In the genomic region with DNA sequence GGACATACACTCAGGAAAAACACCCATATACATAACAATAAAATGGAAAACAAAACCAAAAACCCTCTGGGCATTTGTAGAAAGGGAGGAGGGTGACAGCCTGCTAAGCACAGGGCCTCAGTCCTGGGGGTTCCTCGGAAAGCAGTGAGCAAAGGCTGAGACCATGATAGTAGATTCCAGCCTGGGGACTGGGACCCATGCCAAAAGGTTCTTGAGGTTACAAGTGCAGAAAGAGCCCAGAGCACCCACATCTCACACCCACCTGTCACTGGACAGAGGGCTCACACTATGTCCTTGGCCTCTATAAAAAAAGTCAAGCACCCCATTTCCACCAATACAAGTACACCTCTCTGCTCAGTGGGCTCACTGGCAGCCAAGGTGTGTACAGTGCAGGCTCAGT, we compare ENCODE assay signal across 19 mouse cellular contexts. TPM values are rescaled to one million over a fixed set of nuclear protein-coding genes. Genes with fewer than 3 reads are reported as not detected.
DNase-seq lines count a peak whose midpoint lies in the region; ATAC-seq and TF ChIP-seq lines count a peak whose summit lies in the region.
"Had no signal": no experiment of that assay in that cellular context is flagged by ENCODE, and none has a peak within 500 bp of the region (broad histone marks: within the 10 kb centered on the region; RNA-seq: fewer than 3 reads in every experiment).

No protein-coding gene starts in this region.

- intact Hi-C loops in heart, adult 2 months (cut with DNase I) = no loop called here
- intact Hi-C loops in heart, postnatal 14 days (cut with DNase I) = no loop called here

- no peak overlapping the region for H3K4me2 ChIP-seq in heart, embryonic 14.5 days (ENCODE audit: low read length)
- H3K4me2 ChIP-seq: embryonic facial prominence, embryonic 12.5 days; forebrain, embryonic 15.5 days; hindbrain, embryonic 15.5 days had no signal

- H3K27ac ChIP-seq in heart, embryonic 14.5 days (replicated peaks in 1 of 2; ENCODE audit: control insufficient read depth in 1 of 2, insufficient read depth in 1 of 2, low read depth in 2 of 2, low read length in 2 of 2) = peak overlapping the region; percentile 3 to 77; a peak in 2 of 4 replicates
- H3K27ac ChIP-seq in heart, adult 2 months = no peak overlapping the region
- H3K27ac ChIP-seq in MEL (ENCODE audit: control insufficient read depth, low read depth, low read length) = no peak overlapping the region
- H3K27ac ChIP-seq: embryonic facial prominence, embryonic 12.5 days; forebrain, embryonic 15.5 days; hindbrain, embryonic 15.5 days had no signal

- WGBS in heart, embryonic 14.5 days = 11% methylated on average over 1 of the region's 1 CpGs
- 50% methylated on average over 1 of the region's 1 CpGs for WGBS in heart, adult 2 months

- no peaks in the 10 kb centered on the region for H3K27me3 ChIP-seq in heart, embryonic 14.5 days (ENCODE audit: control insufficient read depth, insufficient read depth, low read length)
- H3K27me3 ChIP-seq in heart, adult 2 months (ENCODE audit: control insufficient read depth, insufficient read depth, low read length) = no peaks in the 10 kb centered on the region
- H3K27me3 ChIP-seq in MEL (ENCODE audit: control insufficient read depth in 1 of 2, insufficient read depth in 2 of 2, low read length in 2 of 2) = no peaks in the 10 kb centered on the region
- H3K27me3 ChIP-seq: embryonic facial prominence, embryonic 12.5 days; forebrain, embryonic 15.5 days; hindbrain, embryonic 15.5 days; Patski had no signal

- TF ChIP-seq CTCF in heart, adult 2 months (IDR thresholded peaks at IDR 0.05) = no peak
- no peak for TF ChIP-seq CTCF in MEL (IDR thresholded peaks at IDR 0.05 in 2 of 3, conservative IDR thresholded peaks at IDR 0.05 in 1 of 3; ENCODE audit: control insufficient read depth in 1 of 3, insufficient read depth in 1 of 3, low read depth in 2 of 3, low read length in 3 of 3, poor library complexity in 1 of 3, severe bottlenecking in 1 of 3)

- TF ChIP-seq RAD21 in MEL (IDR thresholded peaks at IDR 0.05; ENCODE audit: low read depth, low read length) = no peak

- H3K9ac ChIP-seq in heart, embryonic 14.5 days (ENCODE audit: low read length) = no peak overlapping the region
- H3K9ac ChIP-seq in heart, adult 2 months (ENCODE audit: low read depth, low read length) = no peak overlapping the region
- no peak overlapping the region for H3K9ac ChIP-seq in MEL (ENCODE audit: control insufficient read depth, low read depth, low read length, poor library complexity, severe bottlenecking)
- H3K9ac ChIP-seq: embryonic facial prominence, embryonic 12.5 days; forebrain, embryonic 15.5 days; hindbrain, embryonic 15.5 days had no signal

- peaks cover 4 to 19% of the 10 kb centered on the region in 2 experiments; a peak in 3 of 4 replicates for H3K4me1 ChIP-seq in heart, embryonic 14.5 days (ENCODE audit: control insufficient read depth in 2 of 2, insufficient read depth in 2 of 2, low read length in 2 of 2)
- H3K4me1 ChIP-seq in heart, adult 2 months (ENCODE audit: control insufficient read depth, insufficient read depth, low read length) = peaks cover 2% of the 10 kb centered on the region; the same call in 1 of the 2 replicates
- no peaks in the 10 kb centered on the region for H3K4me1 ChIP-seq in MEL (ENCODE audit: control insufficient read depth in 1 of 2, insufficient read depth in 2 of 2, low read length in 2 of 2)
- H3K4me1 ChIP-seq: embryonic facial prominence, embryonic 12.5 days; forebrain, embryonic 15.5 days; hindbrain, embryonic 15.5 days had no signal

- H3K9me3 ChIP-seq in heart, embryonic 14.5 days (ENCODE audit: control insufficient read depth, low read length) = no peaks in the 10 kb centered on the region
- no peaks in the 10 kb centered on the region for H3K9me3 ChIP-seq in MEL (replicated peaks; ENCODE audit: insufficient read depth, low read length)
- H3K9me3 ChIP-seq: embryonic facial prominence, embryonic 12.5 days; forebrain, embryonic 15.5 days; hindbrain, embryonic 15.5 days had no signal

- peak; percentile 21 for DNase-seq in adrenal gland, postnatal 25 days
- DNase-seq in adrenal gland, postnatal 36 days = no peak
- no peak for DNase-seq in heart, adult 2 months
- DNase-seq in heart, postnatal 4 days = peak; percentile 50
- DNase-seq in heart, postnatal 14 days = no peak
- DNase-seq in MEL (ENCODE audit: low read depth, low spot score) = peak; percentile 34
- no peak for DNase-seq in ovary, adult 18-20 months (ENCODE audit: low spot score)
- DNase-seq: cerebellum, adult 11-12 months; cerebellum, adult 9-10 months; gastrocnemius, postnatal 36 days; heart, adult 18-20 months; kidney, adult 8-10 months had no signal

- TF ChIP-seq EP300 in heart, adult 2 months (IDR thresholded peaks at IDR 0.05; ENCODE audit: insufficient read depth, low read depth, low read length) = no peak
- TF ChIP-seq EP300 in MEL (IDR thresholded peaks at IDR 0.05; ENCODE audit: low read depth in 1 of 2, low read length in 2 of 2) = no peak

- H3K4me3 ChIP-seq in heart, embryonic 14.5 days (ENCODE audit: control insufficient read depth in 1 of 2, insufficient read depth in 1 of 2, low read depth in 1 of 2, low read length in 2 of 2) = no peak overlapping the region
- no peak overlapping the region for H3K4me3 ChIP-seq in heart, adult 2 months
- no peak overlapping the region for H3K4me3 ChIP-seq in MEL (ENCODE audit: control insufficient read depth in 1 of 2, insufficient read depth in 1 of 2, low read depth in 2 of 2, low read length in 2 of 2)
- H3K4me3 ChIP-seq: embryonic facial prominence, embryonic 12.5 days; forebrain, embryonic 15.5 days; hindbrain, embryonic 15.5 days had no signal

- ATAC-seq in heart, embryonic 14.5 days (ENCODE audit: insufficient number of reproducible peaks, insufficient read depth, low FRiP score, low read depth) = peak; percentile 63
- ATAC-seq: activated CD4-positive, CD25-positive, alpha-beta regulatory T cell, adult 4 months; forebrain, embryonic 15.5 days; intestine, embryonic 16.5 days; Patski had no signal

- no peaks in the 10 kb centered on the region for H3K79me2 ChIP-seq in heart, adult 2 months (replicated peaks; ENCODE audit: control insufficient read depth, insufficient read depth, low read length)
- H3K79me2 ChIP-seq in MEL (ENCODE audit: control insufficient read depth, insufficient read depth, low read length, poor library complexity) = 0 out of 2 replicates have a peak, but pooled peaks cover 2% of the 10 kb centered on the region

- H3K36me3 ChIP-seq in heart, embryonic 14.5 days (ENCODE audit: control insufficient read depth, insufficient read depth, low read length) = peaks cover 12% of the 10 kb centered on the region
- peaks cover 4% of the 10 kb centered on the region for H3K36me3 ChIP-seq in heart, adult 2 months (ENCODE audit: control insufficient read depth, insufficient read depth, low read length)
- peaks cover 0 to 4% of the 10 kb centered on the region in 2 experiments; a peak in 2 of 4 replicates for H3K36me3 ChIP-seq in MEL (ENCODE audit: control insufficient read depth in 1 of 2, insufficient read depth in 2 of 2, low read length in 2 of 2)
- H3K36me3 ChIP-seq: embryonic facial prominence, embryonic 12.5 days had no signal

- TF ChIP-seq POLR2A in heart, adult 2 months (IDR thresholded peaks at IDR 0.05; ENCODE audit: insufficient read depth, low read depth, low read length) = no peak
- TF ChIP-seq POLR2A in MEL (IDR thresholded peaks at IDR 0.05; ENCODE audit: control insufficient read depth in 1 of 2, insufficient read depth in 1 of 2, low read depth in 1 of 2, low read length in 2 of 2, poor library complexity in 1 of 2) = no peak

TF ChIP-seq in MEL, 35 proteins besides CTCF, POLR2A, EP300 and RAD21 (continues in another document):
- TF ChIP-seq RCOR1 (IDR thresholded peaks at IDR 0.05; ENCODE audit: low read depth, low read length) (no peak), MXI1 (IDR thresholded peaks at IDR 0.05; ENCODE audit: low read depth, low read length) (no peak), MAFK (IDR thresholded peaks at IDR 0.05; ENCODE audit: borderline replicate concordance, low read depth, low read length) (no peak), USF2 (IDR thresholded peaks at IDR 0.05; ENCODE audit: borderline replicate concordance in 1 of 2, insufficient read depth in 1 of 2, low read depth in 1 of 2, low read length in 2 of 2) (no peak), MEF2A (IDR thresholded peaks at IDR 0.05; ENCODE audit: extremely low read depth, insufficient replicate concordance, low read depth, low read length, poor library complexity, severe bottlenecking) (no peak)

RNA-seq across cellular contexts. Expression of a gene that starts 19.4 kb away (rescaled TPM):
- 39.4 and 57.3 TPM in 2 replicates for total RNA-seq in adrenal gland, postnatal 25 days (2021)
- 10 to 100 TPM; 31.9 to 43.7 TPM for total RNA-seq in adrenal gland, postnatal 36 days (2021)
- 65.0 and 67.9 TPM in 2 replicates for polyA plus RNA-seq in heart, embryonic 14.5 days (2014; fragmentation: Nextera tagmentation; extraction: Ambion mirVana)
- total RNA-seq in heart, adult 2 months (2021) = 100 to 1,000 TPM; 173 to 181 TPM
- polyA plus RNA-seq in heart, adult 2 months (2012; rRNA removed) = 283 and 382 TPM in 2 replicates
- total RNA-seq in heart, postnatal 4 days (2021) = 10 to 100 TPM; 47.0 to 48.8 TPM
- total RNA-seq in heart, postnatal 14 days (2021) = 10 to 100 TPM; 91.6 to 98.4 TPM
- 38.0 and 55.9 TPM in 2 replicates for total RNA-seq in MEL (2012; rRNA removed)
- polyA plus RNA-seq in MEL (2012; ENCODE audit: insufficient read depth in 1 of 2, insufficient read length in 2 of 2, low read depth in 1 of 2, low replicate concordance in 2 of 2, missing spikeins in 1 of 2) = 10 to 100 TPM in 1 of 2 experiments, not detected in 1; 98.3 TPM

RNA-seq across cellular contexts. Expression of a gene that starts 19.5 kb away (rescaled TPM):
- 30.3 and 48.1 TPM in 2 replicates for total RNA-seq in adrenal gland, postnatal 25 days (2021)
- 10 to 100 TPM; 36.4 to 41.2 TPM for total RNA-seq in adrenal gland, postnatal 36 days (2021)
- 31.8 and 32.3 TPM in 2 replicates for polyA plus RNA-seq in heart, embryonic 14.5 days (2014; fragmentation: Nextera tagmentation; extraction: Ambion mirVana)
- total RNA-seq in heart, adult 2 months (2021) = 10 to 100 TPM; 14.4 to 16.4 TPM
- 13.9 and 17.0 TPM in 2 replicates for polyA plus RNA-seq in heart, adult 2 months (2012; rRNA removed)
- 10 to 100 TPM; 43.5 to 44.2 TPM for total RNA-seq in heart, postnatal 4 days (2021)
- 10 to 100 TPM; 17.9 to 21.6 TPM for total RNA-seq in heart, postnatal 14 days (2021)
- total RNA-seq in MEL (2012; rRNA removed) = 8.9 and 9.1 TPM in 2 replicates
- polyA plus RNA-seq in MEL (2012; ENCODE audit: insufficient read depth in 1 of 2, insufficient read length in 2 of 2, low read depth in 1 of 2, low replicate concordance in 2 of 2, missing spikeins in 1 of 2) = 10 to 100 TPM in 1 of 2 experiments, not detected in 1; 14.5 TPM

RNA-seq across cellular contexts. Expression of a gene that starts 39.5 kb away (rescaled TPM):
- total RNA-seq in adrenal gland, postnatal 25 days (2021) = 37.2 and 39.0 TPM in 2 replicates
- total RNA-seq in adrenal gland, postnatal 36 days (2021) = 10 to 100 TPM; 27.6 to 32.2 TPM
- 20.9 and 22.0 TPM in 2 replicates for polyA plus RNA-seq in heart, embryonic 14.5 days (2014; fragmentation: Nextera tagmentation; extraction: Ambion mirVana)
- 10 to 100 TPM; 10.7 to 13.2 TPM for total RNA-seq in heart, adult 2 months (2021)
- 8.7 and 14.5 TPM in 2 replicates for polyA plus RNA-seq in heart, adult 2 months (2012; rRNA removed)
- total RNA-seq in heart, postnatal 4 days (2021) = 10 to 100 TPM; 33.0 to 40.3 TPM
- 10 to 100 TPM; 19.2 to 21.9 TPM for total RNA-seq in heart, postnatal 14 days (2021)
- 40.3 and 40.6 TPM in 2 replicates for total RNA-seq in MEL (2012; rRNA removed)
- 10 to 100 TPM in 1 of 2 experiments, not detected in 1; 39.6 TPM for polyA plus RNA-seq in MEL (2012; ENCODE audit: insufficient read depth in 1 of 2, insufficient read length in 2 of 2, low read depth in 1 of 2, low replicate concordance in 2 of 2, missing spikeins in 1 of 2)

Comparison
In these comparisons a context has a peak if more than half of its experiments do, and no peak if none do; other contexts are left out.
1. DNase-seq: peak in adrenal gland, postnatal 25 days (single experiment), heart, postnatal 4 days (single experiment) and MEL (single experiment); none in adrenal gland, postnatal 36 days (0 of 2), heart, adult 2 months (0 of 2), heart, postnatal 14 days (0 of 2) and ovary, adult 18-20 months (single experiment).
2. H3K27ac ChIP-seq: peak in heart, embryonic 14.5 days (2 of 2); none in heart, adult 2 months (single experiment) and MEL (single experiment).